Mouse (Mus musculus) limb, embryonic 13.5 days (tissue): ENCODE data around the gene Rtf2. TPM values are rescaled to one million over a fixed set of nuclear protein-coding genes. Genes with fewer than 3 reads are reported as not detected.

Experiments
- ATAC-seq: fragments of 200-750 bp; cut with Nextera tagmentation; 2 replicates; pipeline ENCODE4 v1.8.0; 2017; ENCODE audit warnings: low read depth, moderate number of reproducible peaks, moderate TSS enrichment; ENCODE audit not compliant: low FRiP score
- H3K27ac ChIP-seq: fragments of 300-500 bp; sonication (generic); 2 replicates; pipeline ENCODE4 v1.5.1; 2015; ENCODE audit warnings: inconsistent platforms, mild to moderate bottlenecking, moderate library complexity
- H3K27me3 ChIP-seq: fragments of 300-500 bp; sonication (generic); 2 replicates; pipeline ENCODE4 v1.6.1; 2015; ENCODE audit warnings: mild to moderate bottlenecking, inconsistent platforms
- H3K36me3 ChIP-seq: fragments of 300-500 bp; sonication (generic); 2 replicates; pipeline ENCODE4 v1.6.1; 2015; ENCODE audit warnings: inconsistent platforms, mild to moderate bottlenecking, moderate library complexity
- H3K4me1 ChIP-seq: fragments of 300-500 bp; sonication (generic); 2 replicates; pipeline ENCODE4 v1.6.1; 2015; ENCODE audit warnings: inconsistent platforms
- H3K4me2 ChIP-seq: fragments of 300-500 bp; sonication (generic); replicated peaks from 2 replicates; pipeline ENCODE4 v1.6.1; 2015; ENCODE audit warnings: inconsistent platforms, mild to moderate bottlenecking, moderate library complexity
- H3K4me3 ChIP-seq: fragments of 300-500 bp; sonication (generic); 2 replicates; pipeline ENCODE4 v1.5.1; 2015; ENCODE audit warnings: moderate library complexity, mild to moderate bottlenecking, inconsistent platforms
- H3K9ac ChIP-seq: fragments of 300-500 bp; sonication (generic); 2 replicates; pipeline ENCODE4 v1.6.1; 2015; ENCODE audit warnings: mild to moderate bottlenecking, inconsistent platforms
- H3K9me3 ChIP-seq: fragments of 300-500 bp; sonication (generic); 2 replicates; pipeline ENCODE4 v1.6.1; 2016; ENCODE audit warnings: inconsistent platforms
- WGBS: fragments of 180-500 bp; shearing (Covaris S2); methylation state at CpG from one replicate; pipeline ENCODE4 v1.1.7; 2015; 5-methylcytosine and 5-hydroxymethylcytosine counted together
- polyA plus RNA-seq: library from polyadenylated mRNA; unstranded; fragments of >200 nt; fragmentation: Nextera tagmentation; extraction: Ambion mirVana; gene quantifications from 2 replicates; pipeline ENCODE4 v1.2.1, GENCODE M21; 2015

Gene Rtf2
- polyA plus RNA-seq = 69.1 and 71.3 TPM in 2 replicates

- Histone ChIP-seq H3K27me3 (no peaks in the 10 kb centered on the region), H3K4me3 (peak within 1 kb of the TSS; percentile 74), H3K9ac (peak within 1 kb of the TSS; percentile 71), H3K27ac (no peak within 1 kb of the TSS), H3K4me2 (peak within 1 kb of the TSS; percentile 90), H3K4me1 (peaks cover 19% of the 10 kb centered on the region), H3K36me3 (peaks cover 6% of the 10 kb centered on the region), H3K9me3 (no peaks in the 10 kb centered on the region)
- ATAC-seq = peak; percentile 96
- 2% methylated on average over 35 of the region's 35 CpGs for WGBS
Measured at GRCm38 (mm10) chr2:172439843-172440639, at the start of gene Rtf2. Gene Rtf2, plus strand, starts transcription at chr2:172440556.

- H3K9ac ChIP-seq = no peak overlapping the region
- H3K4me1 ChIP-seq = no peaks in the 10 kb centered on the region; the same call in 1 of the 2 replicates
- 71% methylated on average over 10 of the region's 10 CpGs for WGBS
- no peak for ATAC-seq
- H3K36me3 ChIP-seq = no peaks in the 10 kb centered on the region
- no peak overlapping the region for H3K4me3 ChIP-seq
- H3K9me3 ChIP-seq = no peaks in the 10 kb centered on the region
- H3K27me3 ChIP-seq = peaks cover 5% of the 10 kb centered on the region; the same call in 1 of the 2 replicates
- no peak overlapping the region for H3K4me2 ChIP-seq
- no peak overlapping the region for H3K27ac ChIP-seq
Measured at GRCm38 (mm10) chr2:172392041-172392521, 48.3 kb upstream of the Rtf2 start.

- ATAC-seq = no peak
- peaks cover 5% of the 10 kb centered on the region; the same call in 1 of the 2 replicates for H3K27me3 ChIP-seq
- 32% methylated on average over 13 of the region's 13 CpGs for WGBS
- H3K27ac ChIP-seq = no peak within 1 kb of the TSS
- 0 out of 2 replicates have a peak within 1 kb of the TSS, but pooled peaks have one; percentile 3 for H3K4me2 ChIP-seq
- no peak within 1 kb of the TSS for H3K4me3 ChIP-seq
- H3K36me3 ChIP-seq = no peaks in the 10 kb centered on the region
- H3K9me3 ChIP-seq = no peaks in the 10 kb centered on the region
- no peak within 1 kb of the TSS for H3K9ac ChIP-seq
- H3K4me1 ChIP-seq = no peaks in the 10 kb centered on the region; the same call in 1 of the 2 replicates
Measured at GRCm38 (mm10) chr2:172393391-172394051, 46.8 kb upstream of the Rtf2 start, which contains the start of gene Cass4. Gene Cass4, plus strand, starts transcription at chr2:172393794.

- Histone ChIP-seq H3K4me2 (no peak overlapping the region), H3K9me3 (no peaks in the 10 kb centered on the region), H3K27ac (no peak overlapping the region), H3K4me3 (no peak overlapping the region), H3K9ac (no peak overlapping the region), H3K27me3 (peaks cover 5% of the 10 kb centered on the region; the same call in 1 of the 2 replicates), H3K4me1 (no peaks in the 10 kb centered on the region; the same call in 1 of the 2 replicates), H3K36me3 (no peaks in the 10 kb centered on the region)
- ATAC-seq = no peak
- 68% methylated on average over 2 of the region's 2 CpGs for WGBS
Measured at GRCm38 (mm10) chr2:172394052-172394392, 46.3 kb upstream of the Rtf2 start.

- Histone ChIP-seq H3K27ac (no peak overlapping the region), H3K36me3 (no peaks in the 10 kb centered on the region), H3K9ac (no peak overlapping the region), H3K4me1 (no peaks in the 10 kb centered on the region; the same call in 1 of the 2 replicates), H3K4me2 (no peak overlapping the region), H3K4me3 (no peak overlapping the region), H3K27me3 (peaks cover 5% of the 10 kb centered on the region; the same call in 1 of the 2 replicates), H3K9me3 (no peaks in the 10 kb centered on the region)
- no peak for ATAC-seq
- 70% methylated on average over 4 of the region's 4 CpGs for WGBS
Measured at GRCm38 (mm10) chr2:172394671-172395070, 45.7 kb upstream of the Rtf2 start.

GRCm38 (mm10) chr2:172395961-172396360, 44.4 kb upstream of the Rtf2 start:
- H3K9ac ChIP-seq = no peak overlapping the region
- no peak overlapping the region for H3K4me3 ChIP-seq
- no peak overlapping the region for H3K4me2 ChIP-seq
- no peak for ATAC-seq
- H3K27me3 ChIP-seq = peaks cover 5% of the 10 kb centered on the region; the same call in 1 of the 2 replicates
- no peak overlapping the region for H3K27ac ChIP-seq
- H3K9me3 ChIP-seq = no peaks in the 10 kb centered on the region
- 44% methylated on average over 9 of the region's 9 CpGs for WGBS
- no peaks in the 10 kb centered on the region for H3K36me3 ChIP-seq
- no peaks in the 10 kb centered on the region; the same call in 1 of the 2 replicates for H3K4me1 ChIP-seq

- H3K36me3 ChIP-seq = no peaks in the 10 kb centered on the region
- WGBS = 56% methylated on average over 9 of the region's 9 CpGs
- no peak; the same call in 1 of the 2 replicates for ATAC-seq
- H3K9me3 ChIP-seq = no peaks in the 10 kb centered on the region
- H3K27me3 ChIP-seq = no peaks in the 10 kb centered on the region
- no peaks in the 10 kb centered on the region; the same call in 1 of the 2 replicates for H3K4me1 ChIP-seq
- no peak overlapping the region for H3K4me3 ChIP-seq
- H3K4me2 ChIP-seq = no peak overlapping the region
- H3K9ac ChIP-seq = no peak overlapping the region
- no peak overlapping the region for H3K27ac ChIP-seq
Measured at GRCm38 (mm10) chr2:172399901-172400300, 40.5 kb upstream of the Rtf2 start.

GRCm38 (mm10) chr2:172401116-172401825, 39.1 kb upstream of the Rtf2 start:
- Histone ChIP-seq H3K9me3 (no peaks in the 10 kb centered on the region), H3K4me1 (no peaks in the 10 kb centered on the region), H3K27me3 (no peaks in the 10 kb centered on the region), H3K36me3 (no peaks in the 10 kb centered on the region), H3K27ac (no peak overlapping the region), H3K4me2 (no peak overlapping the region), H3K4me3 (no peak overlapping the region), H3K9ac (no peak overlapping the region)
- 67% methylated on average over 13 of the region's 13 CpGs for WGBS
- ATAC-seq = no peak

- Histone ChIP-seq H3K9ac (no peak overlapping the region), H3K27me3 (no peaks in the 10 kb centered on the region), H3K4me1 (no peaks in the 10 kb centered on the region), H3K36me3 (no peaks in the 10 kb centered on the region), H3K9me3 (no peaks in the 10 kb centered on the region), H3K4me3 (no peak overlapping the region), H3K4me2 (no peak overlapping the region), H3K27ac (no peak overlapping the region)
- WGBS = 63% methylated on average over 7 of the region's 7 CpGs
- no peak for ATAC-seq
Measured at GRCm38 (mm10) chr2:172404239-172404638, 36.1 kb upstream of the Rtf2 start.

GRCm38 (mm10) chr2:172405011-172405410, 35.3 kb upstream of the Rtf2 start:
- Histone ChIP-seq H3K27ac (no peak overlapping the region), H3K27me3 (no peaks in the 10 kb centered on the region), H3K9ac (no peak overlapping the region), H3K4me3 (no peak overlapping the region), H3K4me2 (no peak overlapping the region), H3K36me3 (no peaks in the 10 kb centered on the region), H3K9me3 (no peaks in the 10 kb centered on the region), H3K4me1 (no peaks in the 10 kb centered on the region)
- WGBS = 62% methylated on average over 3 of the region's 3 CpGs
- ATAC-seq = no peak

GRCm38 (mm10) chr2:172406173-172406572, 34.2 kb upstream of the Rtf2 start:
- Histone ChIP-seq H3K9ac (no peak overlapping the region), H3K4me1 (no peaks in the 10 kb centered on the region), H3K4me2 (no peak overlapping the region), H3K9me3 (no peaks in the 10 kb centered on the region), H3K36me3 (no peaks in the 10 kb centered on the region), H3K4me3 (no peak overlapping the region), H3K27me3 (no peaks in the 10 kb centered on the region), H3K27ac (no peak overlapping the region)
- 78% methylated on average over 4 of the region's 4 CpGs for WGBS
- no peak for ATAC-seq

- Histone ChIP-seq H3K9ac (no peak overlapping the region), H3K9me3 (no peaks in the 10 kb centered on the region), H3K4me3 (no peak overlapping the region), H3K4me2 (no peak overlapping the region), H3K36me3 (no peaks in the 10 kb centered on the region), H3K27ac (no peak overlapping the region), H3K27me3 (no peaks in the 10 kb centered on the region), H3K4me1 (no peaks in the 10 kb centered on the region)
- no peak for ATAC-seq
- 76% methylated on average over 2 of the region's 2 CpGs for WGBS
Measured at GRCm38 (mm10) chr2:172407499-172407898, 32.9 kb upstream of the Rtf2 start.
